Mouse (Mus musculus) Patski (cell line): Measurements from ENCODE around the gene Fam111a. TPM values are rescaled to one million over a fixed set of nuclear protein-coding genes. Genes with fewer than 3 reads are reported as not detected.

ENCODE experiments used
- ATAC-seq: fragments of 100-300 bp; one replicate; pipeline ENCODE4 v1.8.0; 2021
- CTCF ChIA-PET: fragments of 350-600 bp; sonication (Branson Sonifier 250); formaldehyde crosslinking; loops from one replicate; lab custom pipeline; 2022; ENCODE audit warnings: inconsistent platforms; lab: Charles Lee
- POLR2A ChIA-PET: fragments of 350-600 bp; sonication (Branson Sonifier 250); formaldehyde crosslinking; loops from one replicate; lab custom pipeline; 2022; ENCODE audit warnings: antibody characterized with exemption, inconsistent platforms; lab: Charles Lee
- DNase-seq: peaks from one replicate; pipeline ENCODE4 v3.0.0-alpha.2; 2011; ENCODE audit warnings: low read depth, low spot score
- H3K27me3 ChIP-seq: fragments of 371-371 bp; one replicate; pipeline ENCODE4 v1.5.1; 2021
- CTCF ChIP-seq: fragments of 100-300 bp; IDR thresholded peaks from one replicate; pipeline ENCODE4 v1.5.1; 2021
- in situ Hi-C: fragments of 300-500 bp; cut with MboI; formaldehyde crosslinking; loops from 3 replicates; pipeline ENCODE4 v1.11.1; 2018; ENCODE audit warnings: low pct_unique_long_range_greater_than_20kb, mixed read lengths
- polyA plus RNA-seq: library from polyadenylated mRNA; unstranded; gene quantifications from one replicate; pipeline ENCODE4 v1.2.3, GENCODE M21; 2021

Fam111a gene
- polyA plus RNA-seq, 1 experiment from 2014 or later: 0.01 TPM

- peak; percentile 57 for ATAC-seq
- no peaks in the 10 kb centered on the region for H3K27me3 ChIP-seq
- in situ Hi-C loops: no loop called here
- ChIA-PET POLR2A (no interaction called here), CTCF (interaction anchor here (1.0 to 1.2 kb wide), 2 partner anchors 11 to 264 kb away, joined by 3 to 4 read pairs; no protein-coding TSS in a partner anchor)
- TF ChIP-seq CTCF: no peak
- DNase-seq: no peak
Observed at GRCm38 (mm10) chr19:12550005-12550942, 4.7 kb downstream of the Fam111a start.

DNA sequence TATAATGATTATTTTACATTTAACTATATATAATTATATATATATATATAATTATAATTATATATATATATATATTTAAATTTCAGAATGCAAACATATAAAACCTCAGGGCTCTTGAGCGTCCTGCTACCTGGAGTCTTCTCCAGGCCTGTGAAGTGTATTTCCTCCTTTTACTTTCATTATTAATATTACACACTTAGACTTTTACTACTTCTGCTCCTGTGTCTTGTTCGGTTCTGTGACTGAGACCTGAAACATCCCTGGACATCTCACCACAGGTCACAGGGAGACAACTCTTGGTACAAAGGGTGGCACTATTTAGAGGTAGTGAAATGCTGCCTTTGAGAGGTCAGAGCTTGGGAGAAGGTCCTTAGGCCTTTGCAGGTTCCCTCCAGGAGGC, 10.8 kb downstream of the Fam111a start:
- no peak for TF ChIP-seq CTCF
- ChIA-PET CTCF (no interaction called here), POLR2A (interaction anchor here (0.5 kb wide), 1 partner anchor 205 kb away, joined by 3 read pairs; no protein-coding TSS in a partner anchor)
- H3K27me3 ChIP-seq: peaks cover 13% of the 10 kb centered on the region
- no peak for ATAC-seq
- in situ Hi-C loops: no loop called here
- no peak for DNase-seq

DNA sequence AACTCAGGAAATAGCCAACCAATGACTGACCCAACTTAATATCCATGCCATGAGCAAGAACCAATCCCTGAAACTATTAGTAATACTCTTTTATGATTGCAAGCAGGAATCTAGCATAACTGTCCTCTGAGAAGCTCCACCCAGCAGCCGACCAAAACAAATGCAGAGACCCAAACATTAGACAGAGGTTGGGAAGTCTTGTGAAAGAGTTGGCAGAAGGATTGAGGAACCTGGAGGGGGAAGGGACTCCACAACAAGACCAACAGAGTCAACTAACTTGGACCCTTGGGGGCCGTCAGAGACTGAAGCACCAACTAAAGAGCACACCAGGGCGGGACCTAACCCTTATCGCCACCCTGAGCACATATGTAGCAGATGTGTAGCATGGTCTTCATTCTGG, 12.7 kb downstream of the Fam111a start:
- ChIA-PET CTCF (no interaction called here), POLR2A (interaction anchor here (0.5 kb wide), 1 partner anchor 28 kb away, joined by 3 read pairs; no protein-coding TSS in a partner anchor)
- in situ Hi-C loops: no loop called here
- TF ChIP-seq CTCF: no peak
- H3K27me3 ChIP-seq: peaks cover 18% of the 10 kb centered on the region
- DNase-seq (no peak), ATAC-seq (no peak)

- ChIA-PET POLR2A (no interaction called here), CTCF (no interaction called here)
- H3K27me3 ChIP-seq: peaks cover 14% of the 10 kb centered on the region
- DNase-seq (no peak), ATAC-seq (no peak)
- in situ Hi-C loops: no loop called here
- no peak for TF ChIP-seq CTCF
Observed at GRCm38 (mm10) chr19:12564197-12564596, 18.7 kb downstream of the Fam111a start.

DNA sequence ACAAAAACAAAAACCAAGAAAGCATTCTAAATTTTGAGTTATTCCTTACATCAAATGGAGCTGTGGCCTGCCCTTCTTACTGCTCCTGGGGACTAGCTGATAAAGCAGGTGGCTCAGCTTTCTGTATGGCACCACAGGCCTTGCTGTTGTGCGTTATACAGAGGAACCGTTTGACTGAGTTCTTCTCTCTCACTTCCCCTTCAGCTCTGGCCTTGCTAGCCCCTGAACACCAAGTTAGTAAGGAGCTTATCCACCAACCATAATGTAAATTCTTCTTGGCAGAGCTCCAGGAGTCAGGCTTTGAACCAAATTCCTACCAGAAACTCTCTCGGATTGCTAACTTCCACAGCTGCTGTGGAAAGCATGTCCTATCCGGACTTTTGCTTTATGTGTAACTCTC, 21.5 kb downstream of the Fam111a start:
- ATAC-seq: no peak
- DNase-seq: no peak
- ChIA-PET POLR2A (no interaction called here), CTCF (no interaction called here)
- in situ Hi-C loops: no loop called here
- H3K27me3 ChIP-seq: peaks cover under 1% of the 10 kb centered on the region
- no peak for TF ChIP-seq CTCF

DNA sequence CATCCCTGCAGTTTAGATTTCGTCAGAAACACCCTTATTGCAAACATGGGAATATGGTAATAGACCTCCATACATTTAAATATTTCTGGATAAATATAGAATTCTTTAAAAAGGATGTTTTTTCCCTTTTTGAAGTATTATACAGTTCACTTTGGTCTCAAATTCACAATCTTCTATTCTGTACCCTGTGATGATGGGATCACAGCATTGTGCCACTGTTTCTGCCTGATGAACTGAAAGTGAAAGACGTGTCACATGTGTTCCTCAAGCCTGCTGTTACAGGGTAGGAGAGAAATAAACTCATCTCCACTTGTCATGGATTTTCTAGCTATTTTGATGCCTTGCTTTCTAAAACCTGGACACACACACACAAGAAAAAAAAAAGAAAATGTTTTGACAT, 25.3 kb downstream of the Fam111a start:
- H3K27me3 ChIP-seq: no peaks in the 10 kb centered on the region
- in situ Hi-C loops: no loop called here
- TF ChIP-seq CTCF: no peak
- DNase-seq: no peak
- CTCF ChIA-PET: interaction anchor here (1.0 kb wide), 1 partner anchor 20 kb away, joined by 3 read pairs; no protein-coding TSS in a partner anchor
- POLR2A ChIA-PET: no interaction called here
- no peak for ATAC-seq

GRCm38 (mm10) chr19:12571687-12572086, 26.1 kb downstream of the Fam111a start:
- ChIA-PET POLR2A (no interaction called here), CTCF (no interaction called here)
- no peak for TF ChIP-seq CTCF
- H3K27me3 ChIP-seq: no peaks in the 10 kb centered on the region
- no peak for DNase-seq
- no peak for ATAC-seq
- in situ Hi-C loops: no loop called here

DNA sequence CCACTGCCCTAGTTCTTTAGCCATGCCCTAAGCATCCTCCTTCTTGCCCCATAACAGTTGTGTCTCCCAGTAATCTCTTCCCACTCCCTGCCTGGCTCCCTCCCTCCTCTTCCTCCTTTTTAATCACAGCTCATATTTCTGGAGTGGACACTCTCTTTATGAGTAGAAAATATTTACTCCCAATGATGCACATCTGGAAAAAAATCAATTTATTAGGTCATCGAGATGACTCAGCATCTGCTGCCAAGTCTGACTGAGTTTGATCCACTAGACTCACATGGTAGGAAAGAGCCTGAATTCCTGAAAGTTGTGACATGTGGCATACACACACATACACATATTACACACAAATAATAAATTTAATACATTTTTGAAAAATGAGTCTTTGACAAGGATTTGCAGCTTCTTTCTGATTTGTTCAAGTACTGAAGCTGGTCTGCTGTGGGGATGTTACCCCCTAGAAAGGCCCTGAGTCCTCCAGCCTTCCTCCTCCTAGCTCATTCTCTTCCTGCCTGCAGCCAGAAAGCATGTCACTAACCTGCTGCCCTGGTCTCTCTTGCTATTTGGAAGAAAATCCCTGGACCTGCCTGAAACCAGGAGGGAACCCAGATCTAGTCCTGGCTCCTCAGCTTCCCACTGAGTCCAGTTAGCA, 27.2 kb downstream of the Fam111a start:
- no peak for TF ChIP-seq CTCF
- ATAC-seq (no peak), DNase-seq (no peak)
- CTCF ChIA-PET: interaction anchor here (0.9 to 1.0 kb wide), 2 partner anchors 12 to 18 kb away, joined by 3 read pairs; no protein-coding TSS in a partner anchor
- no peaks in the 10 kb centered on the region for H3K27me3 ChIP-seq
- in situ Hi-C loops: no loop called here
- POLR2A ChIA-PET: interaction anchor here (0.6 kb wide), 1 partner anchor 504 kb away, joined by 7 read pairs; no protein-coding TSS in a partner anchor

GRCm38 (mm10) chr19:12573266-12574011, 27.9 kb downstream of the Fam111a start:
- in situ Hi-C loops: no loop called here

DNA sequence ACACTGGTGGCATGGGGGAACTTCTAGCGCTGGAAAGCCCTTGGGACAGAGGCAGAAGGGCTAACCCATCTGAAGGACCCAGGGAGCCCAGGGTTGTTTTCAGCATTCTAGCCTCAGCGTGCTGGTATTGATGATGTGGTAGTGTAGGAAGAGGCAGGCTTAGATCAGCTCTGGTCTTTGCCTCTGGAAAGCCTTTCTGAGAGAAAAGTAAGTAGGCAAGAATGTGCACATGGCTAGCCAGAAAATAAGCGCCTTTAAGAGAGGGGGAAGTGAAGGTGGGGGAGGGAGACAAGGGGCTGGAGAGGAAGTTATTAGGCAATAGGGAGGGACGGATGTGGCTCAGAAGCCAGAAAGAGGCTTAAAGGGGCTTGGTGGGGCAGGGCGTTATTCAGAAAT, 28.5 kb downstream of the Fam111a start:
- no peak for TF ChIP-seq CTCF
- ChIA-PET POLR2A (no interaction called here), CTCF (no interaction called here)
- peaks cover 2% of the 10 kb centered on the region for H3K27me3 ChIP-seq
- in situ Hi-C loops: no loop called here
- no peak for DNase-seq
- no peak for ATAC-seq

More at GRCm38 (mm10) chr19:12573266-12574011, 27.9 kb downstream of the Fam111a start:
- H3K27me3 ChIP-seq: no peaks in the 10 kb centered on the region
- ATAC-seq (no peak), DNase-seq (no peak)
- ChIA-PET POLR2A (interaction anchor here (0.6 kb wide), 1 partner anchor 505 kb away, joined by 7 read pairs; no protein-coding TSS in a partner anchor), CTCF (interaction anchor here (0.9 to 1.0 kb wide), 2 partner anchors 11 to 18 kb away, joined by 3 read pairs; no protein-coding TSS in a partner anchor)
- TF ChIP-seq CTCF: no peak
